Mouse (Mus musculus) large intestine, adult 2 months (tissue): Measurements from ENCODE around the gene Stxbp5l. TPM values are rescaled to one million over a fixed set of nuclear protein-coding genes. Genes with fewer than 3 reads are reported as not detected.
A peak's percentile ranks its signal among the peaks of the same experiment; 100 is the strongest.
"Not testable (repeated sequence)": the region's sequence is repeated elsewhere in the genome, so short reads cannot be mapped to it uniquely, and the experiment has no call there.

Experiments
- DNase-seq: peaks from one replicate; pipeline ENCODE4 v3.0.0-alpha.2; 2012; ENCODE audit warnings: low read depth, low spot score
- WGBS: fragments of 180-500 bp; shearing (Covaris S2); methylation state at CpG from one replicate; pipeline ENCODE4 v1.1.7; 2018; 5-methylcytosine and 5-hydroxymethylcytosine counted together
- polyA plus RNA-seq: library from polyadenylated mRNA; depleted of rRNA; stranded (reverse); fragments of >200 nt; gene quantifications from 2 replicates; pipeline ENCODE4 v1.2.3, GENCODE M21; 2012; rRNA removed

The Stxbp5l gene
- polyA plus RNA-seq, result 0.19 TPM in 1 of 2 replicates, not detected in the other

- peak; percentile 7 for DNase-seq
- WGBS, result under 1% methylated on average over 33 of the region's 33 CpGs
Observed at GRCm38 (mm10) chr16:37384821-37385344, at the start of gene Stxbp5l. Gene Stxbp5l (minus strand): TSS chr16:37384962.

DNA sequence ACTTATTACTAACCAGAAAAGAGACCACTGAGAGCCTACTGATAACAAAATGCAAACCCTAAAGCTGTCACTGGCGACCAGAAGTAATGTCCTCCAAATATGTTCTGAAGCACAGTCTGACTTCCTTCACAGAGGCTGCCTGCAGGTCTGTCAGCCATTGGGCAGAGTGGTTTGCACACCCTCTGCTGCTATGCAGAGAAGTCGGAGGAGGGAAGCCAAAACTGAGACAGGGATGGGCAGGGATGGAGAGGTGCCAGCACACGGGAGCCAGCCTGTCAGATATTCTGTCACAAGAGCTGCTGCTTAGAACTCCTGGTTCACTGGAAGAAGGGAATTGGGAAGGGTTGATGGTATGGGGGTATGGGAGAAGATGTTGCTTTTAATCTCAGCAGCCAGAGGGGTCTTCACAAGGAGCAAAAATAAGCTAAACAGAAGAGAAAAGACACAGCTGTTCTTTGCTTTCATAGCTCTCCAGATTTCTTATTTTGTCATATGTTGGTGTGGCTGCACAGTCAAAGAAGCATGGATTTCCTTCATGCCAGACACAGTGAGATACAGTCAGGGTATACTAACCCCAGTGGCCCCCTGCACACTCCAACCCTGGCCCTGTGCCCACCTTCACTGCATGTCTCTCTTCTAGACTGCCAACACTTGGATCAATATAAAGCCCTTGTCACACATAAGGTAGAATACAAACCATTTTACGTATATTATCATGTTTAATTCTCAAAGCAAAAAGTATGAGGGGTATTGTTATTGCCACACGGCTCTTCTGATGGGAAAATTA is 48.8 kb upstream of the Stxbp5l start:
- no peak for DNase-seq
- 51% methylated on average over 5 of the region's 5 CpGs for WGBS

DNA sequence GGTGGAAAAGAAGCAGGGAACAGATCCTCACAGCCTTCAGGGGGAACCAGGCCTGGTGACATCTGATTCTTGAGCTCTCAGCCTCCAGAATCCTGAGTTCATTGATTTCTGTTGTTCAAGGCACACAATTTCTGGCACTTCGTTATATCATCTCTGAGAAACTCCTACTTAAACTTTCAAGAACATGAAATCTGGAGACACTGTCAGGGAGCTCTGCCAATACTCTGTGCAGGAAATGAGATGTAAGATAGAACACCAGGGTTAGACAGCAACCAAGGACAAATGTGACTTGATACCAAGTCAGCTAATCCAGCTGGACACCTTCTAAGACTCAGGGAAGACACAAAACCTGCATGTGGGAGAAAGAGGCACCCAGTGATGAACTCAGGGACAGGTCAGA is 40.7 kb upstream of the Stxbp5l start:
- 49% methylated on average over 1 of the region's 1 CpGs for WGBS
- no peak for DNase-seq

DNA sequence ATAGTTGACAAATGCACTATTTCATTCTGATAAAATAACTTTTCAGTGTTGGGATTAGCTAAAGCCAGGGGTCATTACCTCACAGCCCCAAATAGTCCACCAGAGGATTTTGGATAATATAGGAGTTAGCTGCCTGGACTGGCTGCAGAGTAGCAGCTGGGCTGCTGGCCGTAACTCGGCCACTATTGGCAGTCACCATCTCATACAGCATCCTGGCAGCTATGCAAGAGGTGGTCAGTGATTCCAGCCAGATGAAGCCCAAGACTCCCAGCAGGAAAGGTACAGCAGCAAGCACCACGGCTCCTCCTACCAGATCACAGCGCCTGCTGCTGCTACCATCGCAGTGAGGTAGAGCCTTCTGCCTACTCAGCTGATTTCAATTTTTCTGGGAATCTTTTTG is 38.1 kb upstream of the Stxbp5l start:
- 70% methylated on average over 5 of the region's 5 CpGs for WGBS
- DNase-seq, result no peak

GRCm38 (mm10) chr16:37421851-37422250 is 37.1 kb upstream of the Stxbp5l start:
- no peak for DNase-seq
- WGBS, result 84% methylated on average over 3 of the region's 3 CpGs

GRCm38 (mm10) chr16:37420512-37420911 is 35.8 kb upstream of the Stxbp5l start:
- WGBS, result 85% methylated on average over 2 of the region's 2 CpGs

DNA sequence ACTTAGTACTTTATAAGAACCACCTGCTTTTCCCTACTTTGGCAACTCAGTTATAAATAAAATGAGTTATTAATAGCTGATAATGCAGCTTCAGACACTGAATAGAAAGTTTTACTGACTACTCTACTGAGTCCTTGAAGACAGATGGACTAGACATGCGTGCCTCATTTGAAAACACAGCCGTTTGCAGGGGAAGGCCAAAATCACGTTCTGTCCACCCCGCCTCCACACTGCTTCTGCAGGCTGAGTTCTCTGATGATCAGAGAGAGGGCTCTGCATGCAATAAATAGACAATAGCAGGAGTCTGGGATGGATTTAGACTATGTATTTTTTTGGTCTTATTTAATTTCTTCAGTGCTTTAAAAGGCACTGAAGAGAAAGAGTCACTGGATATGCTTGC is 20.8 kb upstream of the Stxbp5l start:
- no peak for DNase-seq
- WGBS, result 82% methylated on average over 4 of the region's 4 CpGs

More at GRCm38 (mm10) chr16:37420512-37420911, 35.8 kb upstream of the Stxbp5l start:
- no peak for DNase-seq

DNA sequence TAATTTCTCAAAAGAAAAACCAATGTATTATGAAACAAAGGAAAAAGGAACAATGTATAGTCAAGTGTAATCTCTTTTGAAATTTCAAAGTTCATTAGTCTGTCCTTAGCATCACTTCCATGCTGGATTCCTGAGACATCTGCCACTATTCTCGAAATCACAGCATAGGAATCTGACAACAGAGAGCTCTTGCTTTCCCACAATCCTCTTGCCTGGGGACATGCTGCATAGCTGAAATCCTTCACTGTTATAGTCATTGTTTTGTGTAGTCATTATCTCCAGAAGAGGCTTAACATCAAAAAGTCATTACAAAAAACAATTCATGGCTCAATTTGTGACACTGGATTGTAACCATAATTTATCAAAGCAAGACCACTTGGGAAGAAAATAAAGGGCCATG is 20.2 kb upstream of the Stxbp5l start:
- no peak for DNase-seq
- WGBS, result 50% methylated on average over 1 of the region's 1 CpGs

DNA sequence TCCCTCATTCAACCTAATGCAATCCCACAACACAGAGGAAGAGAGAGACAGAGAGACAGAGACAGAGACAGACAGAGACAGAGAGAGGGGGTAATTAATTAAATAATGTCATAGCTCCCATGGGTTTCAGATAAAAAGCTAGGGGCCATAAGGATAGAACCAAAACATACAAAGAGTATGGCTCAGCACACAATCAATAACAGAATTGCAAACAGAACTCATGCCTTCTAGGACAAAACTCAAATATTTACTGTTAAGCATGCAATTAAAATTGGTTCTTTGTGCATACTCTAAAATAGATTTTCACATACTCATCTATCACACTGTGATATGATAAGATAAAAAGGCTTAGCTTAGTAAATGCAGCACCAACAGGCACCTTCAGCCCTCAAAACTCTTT is 5.2 kb upstream of the Stxbp5l start:
- DNase-seq, result no peak

GRCm38 (mm10) chr16:37389201-37389905 is 4.6 kb upstream of the Stxbp5l start:
- WGBS, result 32% methylated on average over 4 of the region's 4 CpGs
- no peak for DNase-seq

DNA sequence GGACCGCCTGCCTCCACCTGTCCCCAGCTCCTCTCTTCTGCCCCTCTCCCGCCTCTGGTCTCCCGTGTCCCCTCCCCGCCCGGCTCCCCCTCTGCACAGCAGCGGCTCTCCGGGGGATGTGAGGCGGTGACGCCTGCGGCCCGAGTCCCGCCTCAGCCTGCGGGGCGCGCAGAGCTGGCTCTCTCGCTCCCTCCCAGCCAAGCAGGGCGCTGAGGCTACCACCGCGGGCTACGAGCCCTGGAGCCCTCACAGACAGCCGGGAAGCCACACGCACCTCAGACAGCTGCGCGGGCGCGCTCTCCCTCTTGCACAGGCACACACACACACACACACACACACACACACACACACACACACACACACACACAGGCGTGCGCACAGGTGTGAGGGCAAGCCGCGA is 393 bp downstream of the Stxbp5l start:
- DNase-seq, result no peak
- WGBS, result under 1% methylated on average over 30 of the region's 30 CpGs

- WGBS, result 53% methylated on average over 4 of the region's 4 CpGs
- DNase-seq, result no peak
Observed at GRCm38 (mm10) chr16:37383426-37383825, 1.3 kb downstream of the Stxbp5l start.

GRCm38 (mm10) chr16:37372716-37373115 is 12.0 kb downstream of the Stxbp5l start:
- 83% methylated on average over 1 of the region's 1 CpGs for WGBS
- no peak for DNase-seq

DNA sequence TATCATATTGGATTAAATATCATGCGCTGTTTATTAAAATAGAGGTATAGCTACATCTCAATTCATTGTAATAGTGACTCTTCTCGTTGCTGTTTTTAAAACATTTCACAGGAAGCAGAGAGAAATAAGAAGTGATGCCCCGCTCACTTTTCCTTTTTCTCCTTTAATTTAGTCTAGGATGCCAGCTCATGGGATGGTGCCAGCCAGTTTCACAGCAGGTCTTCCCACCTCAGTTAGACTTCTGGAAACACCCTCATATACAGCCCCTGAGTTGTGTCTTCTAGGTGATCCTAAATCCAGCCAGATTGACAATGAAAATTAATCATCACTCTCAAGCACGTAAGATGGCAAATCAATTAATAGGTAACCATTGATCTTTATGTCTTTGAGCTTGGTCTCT is 17.3 kb downstream of the Stxbp5l start:
- no peak for DNase-seq
- 83% methylated on average over 4 of the region's 4 CpGs for WGBS

DNA sequence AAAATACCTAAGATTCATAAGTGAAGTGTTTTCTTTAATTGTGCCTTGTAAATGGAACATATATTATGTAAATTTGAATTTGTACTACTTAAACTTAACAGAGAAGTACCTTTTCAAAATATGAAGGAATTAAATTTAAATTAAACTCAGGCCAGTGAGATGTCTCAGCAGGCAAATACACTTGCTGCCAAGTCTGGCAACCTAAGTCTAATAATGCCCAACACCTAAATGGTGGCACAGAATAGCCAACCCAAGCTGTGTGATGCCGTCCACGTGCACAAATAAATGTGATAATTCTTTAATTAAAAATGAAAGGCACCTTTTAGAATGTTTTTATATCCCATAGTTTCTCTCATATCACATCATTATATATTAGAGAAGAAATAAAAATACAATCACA is 20.8 kb downstream of the Stxbp5l start:
- WGBS, result 89% methylated on average over 2 of the region's 2 CpGs

DNA sequence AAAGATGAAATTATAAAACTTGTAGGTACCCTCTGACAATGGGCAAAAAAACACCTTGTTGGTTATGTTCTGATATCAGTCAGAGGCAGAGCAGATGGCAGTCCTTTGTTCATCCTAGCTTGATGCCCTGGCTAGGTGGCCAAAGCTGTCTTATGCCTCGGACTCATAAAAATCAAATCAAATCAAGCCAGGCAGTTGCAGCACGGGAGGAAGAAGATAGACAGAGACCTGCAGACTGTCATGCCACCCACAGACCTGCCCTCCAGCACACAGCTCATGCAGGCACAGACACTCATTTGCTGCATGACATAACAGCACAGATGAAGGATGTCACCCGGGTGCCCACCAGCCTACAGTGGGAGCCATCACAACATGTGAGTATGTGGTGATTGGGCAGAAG is 29.1 kb downstream of the Stxbp5l start:
- DNase-seq, result no peak
- WGBS, result 81% methylated on average over 3 of the region's 3 CpGs

More for the DNA sequence above, 20.8 kb downstream of the Stxbp5l start:
- DNase-seq, result no peak

DNA sequence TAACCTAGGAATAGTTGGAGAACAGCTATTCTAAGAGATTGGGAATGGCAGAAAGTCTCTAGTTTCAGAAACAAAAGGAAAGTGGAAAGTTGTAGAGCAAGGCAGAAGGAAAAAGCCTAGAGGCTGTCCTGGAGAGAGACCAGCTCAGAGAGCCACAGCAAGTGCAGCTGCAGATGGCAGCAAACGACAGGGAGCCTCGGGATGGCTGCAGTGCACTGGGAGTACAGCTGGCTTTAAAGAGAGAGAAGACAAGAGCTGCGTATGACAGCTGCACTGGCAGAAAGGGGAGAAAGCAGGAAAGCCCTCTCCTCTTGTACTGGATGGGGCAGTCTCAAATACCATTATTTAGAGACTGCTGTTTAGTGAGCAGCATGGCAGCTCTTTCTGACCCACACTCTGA is 37.7 kb downstream of the Stxbp5l start:
- WGBS, result 16% methylated on average over 3 of the region's 3 CpGs
- no peak for DNase-seq

- WGBS, result 14% methylated on average over 2 of the region's 2 CpGs
- no peak for DNase-seq
Observed at GRCm38 (mm10) chr16:37344960-37345359, 39.8 kb downstream of the Stxbp5l start.

DNA sequence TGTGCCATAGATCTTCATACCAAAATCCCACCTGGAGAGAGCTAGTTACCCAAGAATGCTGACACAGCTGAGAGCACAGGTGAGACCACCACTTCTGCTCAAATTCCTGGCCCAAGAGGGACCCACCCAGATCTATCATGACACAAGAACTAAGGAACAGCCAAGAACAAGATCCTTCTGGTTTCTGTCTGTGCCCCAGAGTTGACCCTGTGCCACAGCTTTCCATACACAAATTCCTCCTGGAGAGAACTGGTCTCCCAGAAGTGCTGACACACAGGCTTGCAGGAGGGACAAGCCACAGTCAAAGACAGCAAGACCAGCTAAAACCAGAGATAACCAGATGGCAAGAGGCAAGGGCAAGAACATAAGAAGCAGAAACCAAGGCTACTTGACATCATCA is 43.3 kb downstream of the Stxbp5l start:
- DNase-seq, result not testable (repeated sequence)

DNA sequence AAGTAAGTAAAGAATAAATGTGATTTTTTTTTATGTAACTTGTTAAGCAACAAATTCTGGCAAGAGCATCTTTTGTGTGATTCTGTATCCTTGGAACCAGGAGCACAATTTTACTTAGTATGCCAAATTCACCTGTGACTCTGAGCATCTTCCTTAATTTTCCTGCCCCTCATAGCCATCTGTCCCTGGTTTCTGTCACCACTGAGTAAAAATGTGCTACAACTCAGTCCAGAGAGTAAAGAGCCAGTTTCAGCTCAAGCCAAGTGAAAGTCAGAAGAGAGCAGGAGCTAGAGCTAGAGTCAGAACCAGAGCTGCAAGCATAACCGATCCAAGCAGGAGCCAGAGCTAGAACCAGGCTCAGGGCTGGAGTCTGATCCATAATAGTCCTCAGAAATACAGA is 46.6 kb downstream of the Stxbp5l start:
- DNase-seq, result no peak
- WGBS, result 79% methylated on average over 1 of the region's 1 CpGs

- DNase-seq, result no peak
- 55% methylated on average over 1 of the region's 1 CpGs for WGBS
Observed at GRCm38 (mm10) chr16:37337529-37337928, 47.2 kb downstream of the Stxbp5l start.
